Mouse (Mus musculus) MEL-GATA-1-ER (cell line): ENCODE results near the gene Rif1.

Experiments used
- DNase-seq: peaks from one replicate; pipeline ENCODE4 v3.0.0-alpha.2; 2012; ENCODE audit warnings: low read depth; ENCODE audit errors: extremely low read depth

Gene Rif1

GRCm38 (mm10) chr2:52072491-52073140 lies at the start of gene Rif1:
Rif1 (plus strand) TSS chr2:52072832.
- DNase-seq: peak; percentile 19

GRCm38 (mm10) chr2:52027061-52027460 lies 45.6 kb upstream of the Rif1 start:
- DNase-seq: no peak

- peak; percentile 7 for DNase-seq
Observed at GRCm38 (mm10) chr2:52029426-52029825, 43.2 kb upstream of the Rif1 start.

- no peak for DNase-seq
Observed at GRCm38 (mm10) chr2:52031491-52031890, 41.1 kb upstream of the Rif1 start.

GRCm38 (mm10) chr2:52034601-52035000 lies 38.0 kb upstream of the Rif1 start:
- DNase-seq: no peak

GRCm38 (mm10) chr2:52035144-52035543 lies 37.5 kb upstream of the Rif1 start:
- DNase-seq: no peak

GRCm38 (mm10) chr2:52036929-52037595 lies 35.6 kb upstream of the Rif1 start:
- no peak for DNase-seq

GRCm38 (mm10) chr2:52037882-52038281 lies 34.8 kb upstream of the Rif1 start, which contains the start of gene Tnfaip6:
Tnfaip6 (plus strand) TSS chr2:52038009.
- DNase-seq: no peak

GRCm38 (mm10) chr2:52038558-52038957 lies 34.1 kb upstream of the Rif1 start:
- DNase-seq: no peak

GRCm38 (mm10) chr2:52039083-52039801 lies 33.4 kb upstream of the Rif1 start:
- no peak for DNase-seq

GRCm38 (mm10) chr2:52042132-52042531 lies 30.5 kb upstream of the Rif1 start:
- no peak for DNase-seq

- DNase-seq: no peak
Observed at GRCm38 (mm10) chr2:52042714-52043113, 29.9 kb upstream of the Rif1 start.

- DNase-seq: no peak
Observed at GRCm38 (mm10) chr2:52043485-52043884, 29.1 kb upstream of the Rif1 start.

- no peak for DNase-seq
Observed at GRCm38 (mm10) chr2:52046032-52046431, 26.6 kb upstream of the Rif1 start.

GRCm38 (mm10) chr2:52050823-52051222 lies 21.8 kb upstream of the Rif1 start:
- DNase-seq: no peak

GRCm38 (mm10) chr2:52052335-52052734 lies 20.3 kb upstream of the Rif1 start:
- DNase-seq: no peak

- no peak for DNase-seq
Observed at GRCm38 (mm10) chr2:52053502-52053901, 19.1 kb upstream of the Rif1 start.

GRCm38 (mm10) chr2:52055616-52056015 lies 17.0 kb upstream of the Rif1 start:
- no peak for DNase-seq

GRCm38 (mm10) chr2:52057099-52057498 lies 15.5 kb upstream of the Rif1 start:
- DNase-seq: no peak

GRCm38 (mm10) chr2:52057681-52058080 lies 15.0 kb upstream of the Rif1 start:
- DNase-seq: no peak

GRCm38 (mm10) chr2:52068641-52069040 lies 4.0 kb upstream of the Rif1 start:
- DNase-seq: no peak

- no peak for DNase-seq
Observed at GRCm38 (mm10) chr2:52070816-52071215, 1.8 kb upstream of the Rif1 start.
